Mouse (Mus musculus) ES-Bruce4 (cell line): ENCODE data around the gene Tnpo2. TPM values are rescaled to one million over a fixed set of nuclear protein-coding genes. Genes with fewer than 3 reads are reported as not detected.

Source experiments
- H3K27ac ChIP-seq: 2 replicates; pipeline ENCODE4 v1.5.1; 2012; ENCODE audit warnings: low read length, inconsistent platforms; ENCODE audit not compliant: insufficient read depth
- H3K27me3 ChIP-seq: 2 replicates; pipeline ENCODE4 v1.6.1; 2012; ENCODE audit warnings: mild to moderate bottlenecking, low read length, inconsistent platforms; ENCODE audit not compliant: control insufficient read depth, poor library complexity, insufficient read depth, severe bottlenecking
- H3K36me3 ChIP-seq: 2 replicates; pipeline ENCODE4 v1.6.1; 2012; ENCODE audit warnings: inconsistent platforms, mild to moderate bottlenecking, low read length, moderate library complexity; ENCODE audit not compliant: control insufficient read depth, poor library complexity, insufficient read depth, severe bottlenecking
- H3K4me1 ChIP-seq: one replicate; pipeline ENCODE4 v1.8.1; 2011; ENCODE audit warnings: low read length; ENCODE audit not compliant: control insufficient read depth, insufficient read depth
- H3K4me3 ChIP-seq: 2 replicates; pipeline ENCODE4 v1.5.1; 2011; ENCODE audit warnings: low read depth, mild to moderate bottlenecking, low read length
- H3K9ac ChIP-seq: 2 replicates; pipeline ENCODE4 v1.6.1; 2012; ENCODE audit warnings: low read depth, mild to moderate bottlenecking, inconsistent platforms; ENCODE audit not compliant: poor library complexity, severe bottlenecking
- H3K9me3 ChIP-seq: replicated peaks from 2 replicates; pipeline ENCODE4 v1.6.1; 2012; ENCODE audit warnings: mild to moderate bottlenecking, low read length, inconsistent platforms; ENCODE audit not compliant: control insufficient read depth, poor library complexity, insufficient read depth, severe bottlenecking
- CTCF ChIP-seq: IDR thresholded peaks from one replicate; pipeline ENCODE4 v1.8.1; 2011; ENCODE audit warnings: low read depth, low read length
- EP300 ChIP-seq: IDR thresholded peaks from 2 replicates; pipeline ENCODE4 v1.6.1; 2011; ENCODE audit warnings: low read depth, low read length; ENCODE audit not compliant: insufficient read depth
- POLR2A ChIP-seq: IDR thresholded peaks from one replicate; pipeline ENCODE4 v1.8.1; 2011; ENCODE audit warnings: low read length; ENCODE audit not compliant: insufficient read depth
- polyA plus RNA-seq: library from polyadenylated mRNA; stranded (reverse); fragments of >200 nt; gene quantifications from 2 replicates; pipeline ENCODE4 v1.2.4, GENCODE M21; 2011; ENCODE audit warnings: low read depth; ENCODE audit not compliant: missing spikeins, insufficient read depth, insufficient read length

The Tnpo2 gene
- polyA plus RNA-seq, 1 experiment, result 195 TPM

DNA sequence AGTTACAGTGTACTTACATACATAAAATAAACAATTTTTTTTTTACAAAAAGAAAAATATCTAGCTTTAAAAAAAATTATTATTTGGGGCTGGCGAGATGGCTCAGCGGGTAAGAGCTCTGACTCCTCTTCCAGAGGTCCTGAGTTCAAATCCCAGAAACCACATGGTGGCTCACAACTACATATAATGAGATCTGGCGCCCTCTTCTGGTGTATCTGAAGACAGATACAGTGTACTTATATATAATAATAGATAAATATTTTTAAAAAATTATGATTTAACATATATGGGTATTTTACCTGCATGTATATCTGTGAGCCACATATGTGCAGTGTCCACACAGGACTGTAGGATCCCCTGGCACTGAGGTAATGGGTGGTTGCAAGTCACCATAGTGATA, 49.5 kb downstream of the Tnpo2 start:
- Histone ChIP-seq H3K27ac (no peak overlapping the region), H3K4me1 (no peaks in the 10 kb centered on the region), H3K9ac (no peak overlapping the region), H3K27me3 (no peaks in the 10 kb centered on the region), H3K36me3 (peaks cover 25% of the 10 kb centered on the region), H3K4me3 (no peak overlapping the region), H3K9me3 (no peaks in the 10 kb centered on the region)
- TF ChIP-seq POLR2A (no peak), EP300 (no peak), CTCF (no peak)

DNA sequence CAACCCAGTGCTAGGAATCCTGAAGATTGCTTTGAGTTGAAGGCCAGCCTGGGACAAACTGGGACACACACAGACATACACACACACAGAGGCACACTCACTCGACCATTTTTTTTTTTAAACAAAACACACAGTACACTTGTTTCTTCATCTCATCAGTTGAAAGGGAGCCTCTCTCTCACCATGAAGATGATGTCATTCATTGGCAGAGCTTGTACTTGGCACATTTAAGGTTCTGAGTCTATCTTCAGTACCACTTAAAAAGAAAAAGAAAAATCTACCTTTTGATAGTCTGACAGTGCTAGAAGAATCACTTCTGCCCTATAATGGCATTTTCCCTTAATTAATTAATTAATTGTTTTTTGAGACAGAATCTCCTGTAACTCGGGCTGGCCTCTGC, 52.1 kb downstream of the Tnpo2 start:
- peaks cover 34% of the 10 kb centered on the region for H3K36me3 ChIP-seq
- H3K9me3 ChIP-seq, result no peaks in the 10 kb centered on the region
- TF ChIP-seq POLR2A, result no peak
- TF ChIP-seq EP300, result no peak
- no peak for TF ChIP-seq CTCF
- no peak overlapping the region for H3K27ac ChIP-seq
- no peaks in the 10 kb centered on the region for H3K27me3 ChIP-seq
- H3K9ac ChIP-seq, result no peak overlapping the region
- H3K4me3 ChIP-seq, result no peak overlapping the region
- H3K4me1 ChIP-seq, result no peaks in the 10 kb centered on the region

DNA sequence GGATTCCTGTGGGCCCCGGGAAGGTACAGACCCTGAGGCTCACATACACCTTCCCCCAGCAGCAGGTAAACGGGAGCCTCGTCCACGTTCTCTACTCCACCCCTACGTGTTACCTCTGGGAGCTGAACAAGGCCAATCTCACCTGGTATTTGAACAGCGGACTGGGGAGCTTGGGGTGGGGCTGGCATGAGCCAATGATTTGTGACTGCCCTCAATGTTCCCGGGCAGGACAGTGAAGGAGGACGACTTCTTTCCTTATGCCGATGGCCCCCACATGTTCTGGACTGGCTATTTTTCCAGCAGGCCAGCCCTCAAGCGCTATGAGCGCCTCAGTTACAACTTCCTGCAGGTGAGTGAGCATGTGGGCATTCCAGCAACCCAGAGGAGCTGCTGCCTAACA, 54.1 kb downstream of the Tnpo2 start:
- Histone ChIP-seq H3K9me3 (no peaks in the 10 kb centered on the region), H3K36me3 (peaks cover 31% of the 10 kb centered on the region), H3K9ac (no peak overlapping the region), H3K27ac (no peak overlapping the region), H3K27me3 (no peaks in the 10 kb centered on the region), H3K4me3 (no peak overlapping the region), H3K4me1 (no peaks in the 10 kb centered on the region)
- no peak for TF ChIP-seq POLR2A
- no peak for TF ChIP-seq EP300
- no peak for TF ChIP-seq CTCF

DNA sequence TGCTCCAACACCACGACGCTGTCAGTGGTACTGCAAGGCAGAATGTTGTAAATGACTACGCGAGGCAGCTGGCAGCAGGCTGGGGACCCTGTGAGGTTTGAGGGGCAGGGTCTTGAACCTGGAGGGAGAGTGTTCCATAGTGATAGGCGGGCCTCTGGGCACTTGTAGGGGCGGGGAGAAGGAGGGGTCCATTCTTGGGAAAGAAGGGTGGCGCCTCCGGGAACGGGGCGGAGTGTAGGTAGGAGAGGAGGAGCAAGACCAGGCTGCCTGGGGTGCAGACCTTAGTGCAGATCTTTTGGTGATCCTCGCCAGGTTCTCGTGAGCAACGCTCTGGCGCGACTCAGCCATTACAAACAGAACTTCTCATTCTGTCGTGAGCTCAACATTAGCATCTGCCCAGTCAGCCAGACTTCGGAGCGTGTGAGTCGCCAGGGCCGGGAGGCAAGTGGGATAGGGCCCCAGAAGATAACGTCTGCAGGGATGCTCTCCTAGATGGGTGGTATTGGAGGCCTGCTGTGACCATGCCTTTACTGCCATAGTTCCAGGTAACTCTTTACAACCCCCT, 54.9 kb downstream of the Tnpo2 start:
- H3K9me3 ChIP-seq, result no peaks in the 10 kb centered on the region
- no peak overlapping the region for H3K4me3 ChIP-seq
- H3K36me3 ChIP-seq, result peaks cover 30% of the 10 kb centered on the region
- TF ChIP-seq EP300 (no peak), CTCF (no peak)
- no peaks in the 10 kb centered on the region for H3K27me3 ChIP-seq
- no peak overlapping the region for H3K9ac ChIP-seq
- H3K4me1 ChIP-seq, result no peaks in the 10 kb centered on the region
- H3K27ac ChIP-seq, result no peak overlapping the region

DNA sequence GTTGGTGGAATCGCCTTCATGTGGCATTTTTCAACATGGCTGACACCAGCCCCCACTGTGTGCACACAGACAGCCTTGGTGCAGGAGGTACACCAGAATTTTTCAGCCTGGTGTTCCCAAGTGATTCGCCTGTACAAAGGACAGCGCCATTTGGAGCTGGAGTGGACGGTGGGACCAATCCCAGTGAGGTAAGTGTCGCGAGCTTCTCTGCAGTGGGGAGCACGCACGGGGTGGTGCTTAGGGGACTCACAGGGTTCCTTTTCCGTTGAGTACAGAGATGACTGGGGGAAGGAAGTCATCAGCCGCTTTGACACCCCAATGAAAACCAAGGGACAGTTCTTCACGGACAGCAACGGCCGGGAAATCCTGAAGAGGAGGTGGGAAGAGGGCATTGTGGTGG, 58.3 kb downstream of the Tnpo2 start:
- Histone ChIP-seq H3K9me3 (no peaks in the 10 kb centered on the region), H3K27ac (no peak overlapping the region), H3K4me3 (no peak overlapping the region), H3K27me3 (no peaks in the 10 kb centered on the region), H3K36me3 (peaks cover 23% of the 10 kb centered on the region), H3K9ac (no peak overlapping the region), H3K4me1 (no peaks in the 10 kb centered on the region)
- no peak for TF ChIP-seq POLR2A
- no peak for TF ChIP-seq CTCF
- TF ChIP-seq EP300, result no peak

DNA sequence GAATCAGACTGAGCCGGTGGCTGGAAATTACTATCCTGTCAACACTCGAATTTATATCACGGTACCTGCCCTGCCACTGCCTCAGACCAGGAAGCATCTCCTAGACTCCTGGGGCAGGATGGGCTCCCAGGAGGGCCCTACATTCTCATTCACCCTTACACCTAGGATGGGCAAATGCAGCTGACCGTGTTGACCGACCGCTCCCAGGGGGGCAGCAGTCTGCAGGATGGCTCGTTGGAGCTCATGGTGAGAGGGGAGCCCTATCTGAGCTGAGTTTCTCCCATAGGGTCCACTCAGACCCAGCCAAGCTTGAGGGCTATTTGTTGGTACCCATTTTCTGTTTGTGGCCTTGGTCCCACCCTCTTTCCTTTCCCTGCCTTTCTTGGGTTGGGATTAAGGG, 58.9 kb downstream of the Tnpo2 start:
- H3K4me3 ChIP-seq, result no peak overlapping the region
- no peaks in the 10 kb centered on the region for H3K4me1 ChIP-seq
- H3K27me3 ChIP-seq, result no peaks in the 10 kb centered on the region
- H3K36me3 ChIP-seq, result peaks cover 23% of the 10 kb centered on the region
- H3K9ac ChIP-seq, result no peak overlapping the region
- H3K27ac ChIP-seq, result no peak overlapping the region
- no peaks in the 10 kb centered on the region for H3K9me3 ChIP-seq
- TF ChIP-seq EP300 (no peak), POLR2A (no peak), CTCF (no peak)
